Mouse (Mus musculus) layer of hippocampus, adult 18-20 months (tissue): ENCODE data around the gene Sh3d21. TPM values are rescaled to one million over a fixed set of nuclear protein-coding genes. Genes with fewer than 3 reads are reported as not detected.

Source experiments
- DNase-seq, 2 experiments: peaks; one replicate each; pipeline ENCODE4 v3.0.0; 2022; ENCODE audit warnings: low spot score in 2 of 2
- total RNA-seq, 2 experiments: library from RNA; stranded (reverse); gene quantifications; 2 replicates each; pipeline ENCODE4 v1.2.3; 2021

Sh3d21 gene
- total RNA-seq, 2 experiments from 2014 or later = 0.57 to 0.58 TPM

GRCm38 (mm10) chr4:126110374-126111152, 52.7 kb downstream of the Sh3d21 start:
- peak; percentile 75 to 87 for DNase-seq

- peak in 1 of 2 experiments; percentile 30 for DNase-seq
Observed at GRCm38 (mm10) chr4:126109613-126110373, 53.5 kb downstream of the Sh3d21 start.

GRCm38 (mm10) chr4:126108061-126108740, 55.1 kb downstream of the Sh3d21 start:
- DNase-seq = no peak

GRCm38 (mm10) chr4:126105131-126105783, 58.0 kb downstream of the Sh3d21 start:
- no peak for DNase-seq

- peak in 1 of 2 experiments; percentile 16 for DNase-seq
Observed at GRCm38 (mm10) chr4:126104261-126105075, 58.8 kb downstream of the Sh3d21 start.

GRCm38 (mm10) chr4:126103590-126104068, 59.7 kb downstream of the Sh3d21 start, which contains the start of gene Stk40:
Stk40 (plus strand) TSS chr4:126103957.
- peak; percentile 95 to 97 for DNase-seq

- peak; percentile 72 to 74 for DNase-seq
Observed at GRCm38 (mm10) chr4:126103057-126103581, 60.2 kb downstream of the Sh3d21 start.

GRCm38 (mm10) chr4:126102061-126102841, 61.0 kb downstream of the Sh3d21 start:
- DNase-seq = peak in 1 of 2 experiments; percentile 61

GRCm38 (mm10) chr4:126100764-126101163, 62.5 kb downstream of the Sh3d21 start:
- DNase-seq = no peak

Other genes starting within 250 kb of the Sh3d21 start
- gene Csf3r, start 138.9 kb downstream of the Sh3d21 start, total RNA-seq = 1 to 10 TPM; 3.8 to 6.2 TPM
- 10 to 100 TPM; 47.9 to 49.8 TPM for gene Mrps15, start 116.6 kb downstream of the Sh3d21 start, total RNA-seq
- gene Oscp1, start 104.9 kb downstream of the Sh3d21 start, total RNA-seq = 10 to 100 TPM; 43.6 to 47.6 TPM
- 10 to 100 TPM; 12.7 to 15.6 TPM for gene Lsm10, start 66.9 kb downstream of the Sh3d21 start, total RNA-seq
- gene Stk40, start 59.5 kb downstream of the Sh3d21 start, total RNA-seq = 10 to 100 TPM; 30.2 to 32.9 TPM
- gene Eva1b, start 15.7 kb downstream of the Sh3d21 start, total RNA-seq = 1 to 10 TPM; 1.8 to 1.9 TPM
- 100 to 1,000 TPM; 136 to 145 TPM for gene Thrap3, start 39.3 kb upstream of the Sh3d21 start, total RNA-seq
- gene Map7d1, start 92.9 kb upstream of the Sh3d21 start, total RNA-seq = 100 to 1,000 TPM; 245 to 258 TPM
- gene Trappc3, start 98.8 kb upstream of the Sh3d21 start, total RNA-seq = 10 to 100 TPM; 83.4 to 87.4 TPM
- gene Col8a2, start 123.3 kb upstream of the Sh3d21 start, total RNA-seq = 1 to 10 TPM; 1.7 to 2.3 TPM
- gene Adprhl2, start 158.2 kb upstream of the Sh3d21 start, total RNA-seq = 10 to 100 TPM; 29.1 to 32.3 TPM
- gene Tekt2, start 162.2 kb upstream of the Sh3d21 start, total RNA-seq = under 1 TPM; 0.94 to 0.99 TPM